Mouse (Mus musculus): ENCODE results near the gene Cd300ld4. TPM values are rescaled to one million over a fixed set of nuclear protein-coding genes. Genes with fewer than 3 reads are reported as not detected.

Cd300ld4 gene
- not detected for total RNA-seq (2023)

DNA sequence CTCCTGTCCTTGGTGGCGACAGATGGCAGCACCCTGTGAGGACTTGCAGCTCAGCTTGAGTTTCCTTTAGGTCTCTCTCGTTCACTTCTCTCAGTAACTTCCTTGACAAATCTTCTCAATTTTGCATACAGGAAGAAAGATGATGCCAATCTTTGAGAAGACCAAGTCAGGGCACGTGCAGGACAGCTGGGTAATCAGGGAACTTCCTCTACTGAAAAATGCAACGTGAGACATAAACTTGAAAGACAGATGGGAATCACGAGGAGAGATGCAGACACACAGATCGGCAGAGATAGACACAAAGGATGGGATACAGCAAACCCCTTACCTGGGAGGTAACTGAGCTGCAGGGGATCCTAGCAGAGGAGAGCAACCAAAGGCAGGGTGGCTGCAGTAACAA, at the start of gene Cd300ld4:
Gene Cd300ld4, minus strand, starts transcription at position 101 of the 400 bp plus-strand sequence.

DNA sequence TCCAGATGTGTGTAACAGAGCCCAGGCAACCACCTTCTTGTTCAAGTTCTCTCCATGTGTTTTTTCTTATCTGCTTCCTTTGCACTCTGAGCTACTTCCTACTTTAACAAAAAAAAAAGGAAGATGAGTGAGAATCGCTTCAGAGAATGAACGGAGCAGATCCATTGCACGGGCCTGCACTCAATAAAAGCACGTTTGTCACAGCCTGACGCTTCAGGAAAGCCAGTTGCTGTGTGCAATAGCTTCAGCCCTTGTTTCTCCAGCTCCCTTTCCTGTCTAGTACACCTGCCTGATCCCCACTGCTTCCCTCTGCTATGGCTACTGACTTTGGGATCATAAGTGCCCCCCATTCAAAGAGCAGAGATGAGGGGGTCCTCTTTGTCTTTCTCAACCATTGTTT, 35.3 kb upstream of the Cd300ld4 start, which contains the start of gene Cd300e:
Gene Cd300e, minus strand, starts transcription at position 101 of the 400 bp plus-strand sequence.

DNA sequence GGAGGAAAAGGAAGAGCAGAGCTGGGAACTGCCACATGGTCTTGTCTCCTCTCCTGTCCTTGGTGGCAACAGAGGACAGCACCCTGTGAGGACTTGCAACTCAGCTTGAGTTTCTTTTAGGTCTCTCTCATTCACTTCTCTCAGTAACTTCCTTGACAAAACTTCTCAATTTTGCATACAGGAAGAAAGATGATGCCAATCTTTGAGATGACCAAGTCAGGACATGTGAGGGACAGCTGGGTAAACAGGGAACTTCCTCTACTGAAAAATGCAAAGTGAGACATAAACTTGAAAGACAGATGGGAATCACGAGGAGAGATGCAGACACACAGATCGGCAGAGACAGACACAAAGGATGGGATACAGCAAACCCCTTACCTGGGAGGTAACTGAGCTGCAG, 21.4 kb upstream of the Cd300ld4 start, which contains the start of gene Cd300ld3:
Gene Cd300ld3, minus strand, starts transcription at position 151 of the 400 bp plus-strand sequence.

DNA sequence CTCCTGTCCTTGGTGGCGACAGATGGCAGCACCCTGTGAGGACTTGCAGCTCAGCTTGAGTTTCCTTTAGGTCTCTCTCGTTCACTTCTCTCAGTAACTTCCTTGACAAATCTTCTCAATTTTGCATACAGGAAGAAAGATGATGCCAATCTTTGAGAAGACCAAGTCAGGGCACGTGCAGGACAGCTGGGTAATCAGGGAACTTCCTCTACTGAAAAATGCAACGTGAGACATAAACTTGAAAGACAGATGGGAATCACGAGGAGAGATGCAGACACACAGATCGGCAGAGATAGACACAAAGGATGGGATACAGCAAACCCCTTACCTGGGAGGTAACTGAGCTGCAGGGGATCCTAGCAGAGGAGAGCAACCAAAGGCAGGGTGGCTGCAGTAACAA, 10.9 kb upstream of the Cd300ld4 start, which contains the start of gene Cd300ld5:
Gene Cd300ld5, minus strand, starts transcription at position 101 of the 400 bp plus-strand sequence.

DNA sequence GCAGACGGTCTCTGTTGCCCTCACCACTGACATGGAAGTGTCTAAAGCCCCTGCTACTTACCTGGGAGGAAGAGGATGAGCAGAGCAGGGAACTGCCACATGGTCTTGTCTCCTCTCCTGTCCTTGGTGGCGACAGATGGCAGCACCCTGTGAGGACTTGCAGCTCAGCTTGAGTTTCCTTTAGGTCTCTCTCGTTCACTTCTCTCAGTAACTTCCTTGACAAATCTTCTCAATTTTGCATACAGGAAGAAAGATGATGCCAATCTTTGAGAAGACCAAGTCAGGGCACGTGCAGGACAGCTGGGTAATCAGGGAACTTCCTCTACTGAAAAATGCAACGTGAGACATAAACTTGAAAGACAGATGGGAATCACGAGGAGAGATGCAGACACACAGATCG, 10.7 kb downstream of the Cd300ld4 start, which contains the start of gene Cd300ld2:
Gene Cd300ld2, minus strand, starts transcription at position 101 of the 400 bp plus-strand sequence.

DNA sequence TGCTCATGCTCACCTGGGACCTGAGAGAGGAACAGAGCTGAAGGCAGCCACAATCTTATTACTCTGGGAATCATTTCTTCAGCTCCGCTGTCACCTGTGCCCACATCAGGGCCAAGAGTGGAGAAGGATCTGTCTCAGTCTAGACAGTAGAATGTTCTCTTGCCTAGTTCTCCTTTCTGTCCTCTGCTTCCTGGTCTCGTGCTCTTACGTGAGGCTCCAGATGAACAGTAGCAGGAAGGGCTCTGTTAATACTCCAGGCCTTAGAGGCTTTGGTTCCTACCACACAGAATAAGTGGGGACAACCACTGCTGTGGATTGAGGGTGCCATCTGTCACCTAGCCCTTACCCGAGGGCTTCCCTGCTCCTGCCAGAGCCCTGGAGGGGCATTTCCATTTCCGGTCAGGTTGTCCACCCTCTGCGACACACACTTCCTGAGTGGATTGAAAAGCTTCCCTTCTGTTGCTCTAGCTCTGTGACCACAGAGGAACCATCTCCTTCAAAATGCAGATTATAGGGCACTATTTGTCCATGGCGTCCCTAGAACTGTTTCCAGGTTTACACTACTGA, 25.3 kb downstream of the Cd300ld4 start, which contains the start of gene Cd300c2:
Gene Cd300c2, minus strand, starts transcription at position 407 of the 567 bp plus-strand sequence.

DNA sequence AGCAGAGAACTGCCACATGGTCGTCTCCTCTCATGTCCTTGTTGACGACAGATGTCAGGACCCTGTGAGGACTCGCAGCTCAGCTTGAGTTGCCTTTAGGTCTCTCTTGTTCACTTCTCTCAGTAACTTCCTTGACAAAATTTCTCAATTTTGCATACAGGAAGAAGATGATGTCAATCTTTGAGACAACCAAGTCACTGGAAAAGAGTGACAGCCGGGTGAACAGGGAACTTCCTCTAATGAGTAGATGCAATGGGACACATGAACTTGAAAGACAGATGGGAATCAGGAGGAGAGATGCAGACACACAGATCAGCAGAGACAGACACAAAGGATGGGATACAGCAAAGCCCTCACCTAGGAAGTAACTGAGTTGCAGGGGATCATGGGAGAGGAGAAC, 37.0 kb downstream of the Cd300ld4 start, which contains the start of gene Cd300ld:
Gene Cd300ld, minus strand, starts transcription at position 130 of the 400 bp plus-strand sequence.

Other genes starting within 250 kb of the Cd300ld4 start
- not detected for gene Btbd17, start 231.1 kb downstream of the Cd300ld4 start, total RNA-seq (2023)
- gene Gpr142, start 228.1 kb downstream of the Cd300ld4 start, total RNA-seq (2023), result not detected
- gene Gprc5c, start 175.9 kb downstream of the Cd300ld4 start, total RNA-seq (2023), result not detected
- under 1 TPM; 0.30 to 0.78 TPM for gene Cd300a, start 137.0 kb downstream of the Cd300ld4 start, total RNA-seq (2023)
- not detected for gene Cd300lb, start 92.6 kb downstream of the Cd300ld4 start, total RNA-seq (2023)
- not detected for gene Cd300c, start 57.9 kb downstream of the Cd300ld4 start, total RNA-seq (2023)
- under 1 TPM; 0.59 to 0.61 TPM for gene Cd300ld, start 37.1 kb downstream of the Cd300ld4 start, total RNA-seq (2023)
- gene Cd300c2, start 25.1 kb downstream of the Cd300ld4 start, total RNA-seq (2023), result 1 to 10 TPM in 1 of 2 experiments, under 1 TPM in 1; 0.47 to 1.2 TPM
- gene Cd300ld2, start 10.8 kb downstream of the Cd300ld4 start, total RNA-seq (2023), result not detected
- not detected for gene Cd300ld5, start 10.8 kb upstream of the Cd300ld4 start, total RNA-seq (2023)
- gene Cd300ld3, start 21.4 kb upstream of the Cd300ld4 start, total RNA-seq (2023), result not detected
- gene Cd300e, start 35.2 kb upstream of the Cd300ld4 start, total RNA-seq (2023), result under 1 TPM in 1 of 2 experiments, not detected in 1; 0.67 TPM
- 1 to 10 TPM; 6.3 to 8.4 TPM for gene Rab37, start 64.4 kb upstream of the Cd300ld4 start, total RNA-seq (2023)
- gene Cd300lf, start 107.0 kb upstream of the Cd300ld4 start, total RNA-seq (2023), result 10 to 100 TPM in 1 of 2 experiments, 1 to 10 TPM in 1; 6.3 to 12.4 TPM
- 10 to 100 TPM; 83.4 to 90.5 TPM for gene Slc9a3r1, start 136.3 kb upstream of the Cd300ld4 start, total RNA-seq (2023)
- 10 to 100 TPM; 11.5 to 20.2 TPM for gene Tmem104, start 160.5 kb upstream of the Cd300ld4 start, total RNA-seq (2023)
- gene Nat9, start 160.8 kb upstream of the Cd300ld4 start, total RNA-seq (2023), result 10 to 100 TPM; 17.5 to 21.0 TPM
- gene Grin2c, start 240.2 kb upstream of the Cd300ld4 start, total RNA-seq (2023), result not detected

All from B cell, adult 67 days (primary cell).